Mouse (Mus musculus) testis, adult 2 months (tissue): ENCODE measurements around the gene Rdm1.

ENCODE experiments used
- CTCF ChIP-seq: fragments of 200-500 bp; IDR thresholded peaks from 2 replicates; pipeline ENCODE4 v1.5.1; 2012; ENCODE audit warnings: low read depth, mild to moderate bottlenecking, inconsistent platforms, low read length, moderate library complexity; ENCODE audit not compliant: control insufficient read depth, insufficient read depth, insufficient replicate concordance
- POLR2A ChIP-seq: fragments of 200-500 bp; IDR thresholded peaks from 2 replicates; pipeline ENCODE4 v1.6.1; 2012; ENCODE audit warnings: low read depth, mild to moderate bottlenecking, inconsistent platforms, low read length, moderate library complexity; ENCODE audit not compliant: control insufficient read depth

DNA sequence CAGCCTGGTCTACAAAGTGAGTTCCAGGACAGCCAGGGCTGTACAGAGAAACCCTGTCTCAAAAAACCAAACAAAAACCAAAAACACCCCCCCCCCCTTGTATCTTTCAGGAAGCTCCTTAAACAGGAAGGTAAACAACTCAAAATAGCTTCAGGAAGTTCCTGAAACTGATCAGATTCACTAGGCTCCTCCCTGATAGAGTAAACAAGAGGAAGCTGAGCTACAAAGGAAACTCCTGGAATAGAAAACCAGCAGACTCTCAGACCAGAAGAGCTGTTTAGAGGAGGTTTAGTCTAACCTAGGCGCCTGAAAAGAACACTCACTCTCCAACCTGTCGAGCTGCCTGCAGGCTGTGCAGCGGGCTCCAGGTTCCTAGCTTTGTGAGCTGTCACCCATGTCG is 12.8 kb downstream of the Rdm1 start:
- TF ChIP-seq POLR2A (no peak), CTCF (no peak)
